Mouse (Mus musculus) hindbrain, embryonic 15.5 days (tissue): ENCODE measurements around the gene Fcgr4. TPM values are rescaled to one million over a fixed set of nuclear protein-coding genes. Genes with fewer than 3 reads are reported as not detected.
"Not testable (repeated sequence)": the region's sequence is repeated elsewhere in the genome, so short reads cannot be mapped to it uniquely, and the experiment has no call there.

Experiments used
- ATAC-seq: fragments of 200-750 bp; cut with Nextera tagmentation; 2 replicates; pipeline ENCODE4 v1.8.0; 2017; ENCODE audit warnings: low read depth, moderate number of reproducible peaks, moderate TSS enrichment; ENCODE audit not compliant: low FRiP score
- H3K27ac ChIP-seq: fragments of 300-500 bp; sonication (generic); replicated peaks from 2 replicates; pipeline ENCODE4 v1.5.1; 2015; ENCODE audit warnings: mild to moderate bottlenecking, inconsistent platforms
- H3K27me3 ChIP-seq: fragments of 300-500 bp; sonication (generic); 2 replicates; pipeline ENCODE4 v1.6.1; 2015; ENCODE audit warnings: control low read depth, inconsistent platforms
- H3K36me3 ChIP-seq: fragments of 300-500 bp; sonication (generic); 2 replicates; pipeline ENCODE4 v1.6.1; 2015; ENCODE audit warnings: control low read depth, inconsistent platforms
- H3K4me1 ChIP-seq: fragments of 300-500 bp; sonication (generic); replicated peaks from 2 replicates; pipeline ENCODE4 v1.6.1; 2015; ENCODE audit warnings: control low read depth, inconsistent platforms
- H3K4me2 ChIP-seq: fragments of 300-500 bp; sonication (generic); 2 replicates; pipeline ENCODE4 v1.6.1; 2015; ENCODE audit warnings: moderate library complexity, mild to moderate bottlenecking, inconsistent platforms
- H3K4me3 ChIP-seq: fragments of 300-500 bp; sonication (generic); 2 replicates; pipeline ENCODE4 v1.5.1; 2015; ENCODE audit warnings: mild to moderate bottlenecking, inconsistent platforms
- H3K9ac ChIP-seq: fragments of 300-500 bp; sonication (generic); 2 replicates; pipeline ENCODE4 v1.6.1; 2015; ENCODE audit warnings: inconsistent platforms
- H3K9me3 ChIP-seq: fragments of 300-500 bp; sonication (generic); 2 replicates; pipeline ENCODE4 v1.6.1; 2016; ENCODE audit warnings: control low read depth, inconsistent platforms
- WGBS: fragments of 180-500 bp; shearing (Covaris S2); methylation state at CpG from one replicate; pipeline ENCODE4 v1.1.7; 2015; 5-methylcytosine and 5-hydroxymethylcytosine counted together
- microRNA-seq: library from miRNA; unstranded; fragments of <30 nt; microRNA quantifications from one replicate; pipeline ENCODE4, GENCODE M21; 2016
- polyA plus RNA-seq: library from polyadenylated mRNA; unstranded; fragments of >200 nt; fragmentation: Nextera tagmentation; extraction: Ambion mirVana; gene quantifications from 2 replicates; pipeline ENCODE4 v1.2.1, GENCODE M21; 2015

The Fcgr4 gene
- polyA plus RNA-seq, 1 experiment from 2014 or later = 0.27 TPM

DNA sequence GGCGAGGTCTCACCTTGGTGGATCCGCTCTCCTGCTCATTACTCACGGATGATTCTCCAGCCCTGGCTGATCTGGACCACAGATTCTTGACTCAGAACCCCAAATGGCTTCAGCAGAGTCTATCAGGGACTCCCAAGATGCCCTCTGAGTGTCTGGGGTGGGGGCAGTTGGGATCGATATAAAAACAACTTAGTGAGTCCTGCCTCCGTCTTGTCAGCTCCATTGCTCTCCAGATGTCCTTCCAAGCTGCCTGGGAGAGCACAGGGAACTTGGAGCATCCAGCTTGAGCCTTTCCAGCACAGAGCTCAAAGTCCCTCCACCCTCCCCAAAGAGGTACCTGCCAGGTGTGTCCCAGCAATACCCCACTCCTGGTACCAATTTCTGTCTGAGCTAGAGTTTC is 57.5 kb downstream of the Fcgr4 start:
- H3K9ac ChIP-seq, H3K4me2 ChIP-seq, H3K4me3 ChIP-seq, H3K4me1 ChIP-seq, H3K27ac ChIP-seq, H3K36me3 ChIP-seq, ATAC-seq, H3K9me3 ChIP-seq: not testable (repeated sequence)
- H3K27me3 ChIP-seq = peaks cover 17% of the 10 kb centered on the region
- 72% methylated on average over 5 of the region's 5 CpGs for WGBS

DNA sequence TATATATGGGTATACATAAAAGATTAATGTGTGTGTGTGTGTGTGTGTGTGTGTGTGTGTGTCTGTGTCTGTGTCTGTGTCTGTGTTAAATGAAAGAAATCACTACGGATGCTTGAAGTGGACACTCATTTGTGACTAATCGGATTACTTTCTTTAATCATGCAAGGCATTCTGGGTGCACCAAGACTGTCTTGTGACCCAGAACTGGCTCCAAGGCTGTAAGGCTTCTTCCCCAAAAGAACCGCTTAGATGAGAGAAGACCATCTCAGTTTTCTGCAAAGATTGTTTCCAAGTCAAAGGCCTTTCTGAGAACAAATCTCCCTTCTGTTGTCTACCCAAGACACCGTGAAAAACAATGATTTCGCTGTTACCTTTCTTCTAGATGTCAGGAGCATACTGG is 58.5 kb downstream of the Fcgr4 start:
- H3K27ac ChIP-seq, H3K36me3 ChIP-seq, H3K4me3 ChIP-seq, H3K4me2 ChIP-seq, H3K9ac ChIP-seq, ATAC-seq, H3K9me3 ChIP-seq, H3K4me1 ChIP-seq: not testable (repeated sequence)
- 39% methylated on average over 5 of the region's 5 CpGs for WGBS
- H3K27me3 ChIP-seq = peaks cover 21% of the 10 kb centered on the region

DNA sequence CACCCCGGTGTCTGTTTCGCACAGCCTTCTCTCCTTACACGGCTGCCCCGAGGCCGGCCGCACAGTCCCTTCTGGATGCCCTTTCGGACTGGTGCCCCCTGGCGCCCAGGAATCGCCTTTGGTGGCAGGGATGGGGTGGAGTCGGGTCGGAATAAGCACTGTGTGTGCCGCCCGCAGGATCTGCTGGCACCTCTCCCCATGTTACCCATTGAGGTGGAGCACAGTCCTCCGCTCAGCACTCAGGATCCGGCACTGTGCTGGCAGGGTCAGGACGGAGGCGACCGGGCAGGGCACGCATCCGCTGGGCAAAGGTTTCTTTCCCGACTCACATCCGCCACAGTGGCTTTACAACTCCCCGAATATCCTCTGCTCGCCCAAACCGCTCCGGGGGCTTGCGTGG is 59.2 kb downstream of the Fcgr4 start:
- not testable (repeated sequence) for H3K9me3 ChIP-seq, H3K9ac ChIP-seq, H3K4me1 ChIP-seq, H3K27ac ChIP-seq, H3K36me3 ChIP-seq
- 3% methylated on average over 19 of the region's 27 CpGs for WGBS
- Histone ChIP-seq H3K27me3 (peaks cover 21% of the 10 kb centered on the region), H3K4me2 (peak overlapping the region; percentile 47), H3K4me3 (peak overlapping the region; percentile 26; the same call in 1 of the 2 replicates)
- ATAC-seq = peak; percentile 29

DNA sequence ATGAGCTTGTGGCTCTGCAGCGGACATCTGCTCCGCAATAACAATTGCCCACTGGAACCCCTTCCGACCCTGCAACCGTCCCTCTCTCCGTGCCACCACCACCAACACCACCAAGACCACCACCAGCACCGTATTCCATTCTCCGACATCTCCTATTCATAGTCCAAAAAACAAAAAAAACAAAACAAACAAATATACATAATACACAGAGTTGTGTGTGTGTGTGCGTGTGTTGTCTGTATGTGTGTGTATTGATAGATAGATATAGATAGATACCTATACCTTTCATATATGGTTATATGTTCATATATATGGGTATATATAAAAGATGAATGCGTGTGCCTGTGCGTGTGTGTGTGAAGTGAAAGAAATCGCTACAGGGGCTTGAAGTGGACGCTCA is 59.7 kb downstream of the Fcgr4 start:
- H3K4me2 ChIP-seq = peak overlapping the region; percentile 47
- H3K4me3 ChIP-seq = peak overlapping the region; percentile 26
- not testable (repeated sequence) for H3K9me3 ChIP-seq, ATAC-seq, H3K27ac ChIP-seq, H3K9ac ChIP-seq, H3K4me1 ChIP-seq, H3K36me3 ChIP-seq
- peaks cover 21% of the 10 kb centered on the region for H3K27me3 ChIP-seq
- 24% methylated on average over 11 of the region's 12 CpGs for WGBS

DNA sequence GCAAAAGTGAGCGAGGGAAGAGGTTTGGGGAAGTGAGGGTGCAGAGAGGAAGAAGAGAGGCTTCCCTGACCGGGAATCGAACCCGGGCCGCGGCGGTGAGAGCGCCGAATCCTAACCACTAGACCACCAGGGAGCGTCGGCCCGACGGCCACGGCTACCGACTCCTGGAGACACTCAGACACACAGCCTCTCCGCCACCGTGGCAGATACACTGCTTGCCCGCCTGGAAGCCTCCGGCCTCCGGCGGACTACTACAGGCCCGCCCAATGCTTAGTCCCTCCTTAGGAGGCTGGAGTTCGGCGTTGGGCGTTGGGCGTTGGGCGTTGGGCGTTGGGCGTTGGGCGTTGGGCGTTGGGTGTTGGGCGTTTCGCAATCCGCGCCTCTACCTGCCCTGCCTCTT is 60.6 kb downstream of the Fcgr4 start:
- not testable (repeated sequence) for H3K4me3 ChIP-seq, H3K36me3 ChIP-seq, H3K9ac ChIP-seq, H3K9me3 ChIP-seq, H3K4me1 ChIP-seq, H3K27ac ChIP-seq
- Histone ChIP-seq H3K27me3 (peaks cover 14% of the 10 kb centered on the region), H3K4me2 (0 out of 2 replicates have a peak overlapping the region, but pooled peaks have one; percentile 23)
- 0% methylated on average over 1 of the region's 35 CpGs for WGBS
- peak; percentile 20; the same call in 1 of the 2 replicates for ATAC-seq

Small RNAs within 50 kb of the gene (microRNA-seq; reads per million reads assigned to microRNA genes)
- gene Gm27552 (not detected), gene Mir6546 (not detected)

Other genes starting within 250 kb of the Fcgr4 start
- 7.3 and 7.6 TPM in 2 replicates for gene Atf6, start 151.1 kb upstream of the Fcgr4 start, polyA plus RNA-seq
- 0.21 and 1.2 TPM in 2 replicates for gene Gm26620, start 133.9 kb upstream of the Fcgr4 start, polyA plus RNA-seq
- gene Dusp12, start 133.4 kb upstream of the Fcgr4 start, polyA plus RNA-seq = 38.4 and 46.0 TPM in 2 replicates
- gene Fcrlb, start 106.0 kb upstream of the Fcgr4 start, polyA plus RNA-seq = 0.85 and 1.4 TPM in 2 replicates
- gene Fcrla, start 91.3 kb upstream of the Fcgr4 start, polyA plus RNA-seq = not detected in 2 replicates
- gene Fcgr2b, start 42.4 kb upstream of the Fcgr4 start, polyA plus RNA-seq = 1.7 and 2.6 TPM in 2 replicates
- gene Fcgr3, start 46.0 kb downstream of the Fcgr4 start, polyA plus RNA-seq = 9.6 and 12.3 TPM in 2 replicates
- gene Cfap126, start 95.0 kb downstream of the Fcgr4 start, polyA plus RNA-seq = 7.7 and 14.1 TPM in 2 replicates
- 290 and 297 TPM in 2 replicates for gene Sdhc, start 131.7 kb downstream of the Fcgr4 start, polyA plus RNA-seq
- gene Mpz, start 131.8 kb downstream of the Fcgr4 start, polyA plus RNA-seq = 4.2 and 7.7 TPM in 2 replicates
- 32.4 and 48.4 TPM in 2 replicates for gene Pcp4l1, start 177.3 kb downstream of the Fcgr4 start, polyA plus RNA-seq
- 0.39 and 0.49 TPM in 2 replicates for gene Nr1i3, start 195.1 kb downstream of the Fcgr4 start, polyA plus RNA-seq
- 55.0 and 55.4 TPM in 2 replicates for gene Tomm40l, start 203.6 kb downstream of the Fcgr4 start, polyA plus RNA-seq
- 6.0 and 6.3 TPM in 2 replicates for gene Apoa2, start 206.1 kb downstream of the Fcgr4 start, polyA plus RNA-seq
- 24.9 and 30.7 TPM in 2 replicates for gene Fcer1g, start 215.4 kb downstream of the Fcgr4 start, polyA plus RNA-seq
- 5.6 and 6.2 TPM in 2 replicates for gene Adamts4, start 231.5 kb downstream of the Fcgr4 start, polyA plus RNA-seq
- gene Ndufs2, start 232.5 kb downstream of the Fcgr4 start, polyA plus RNA-seq = 233 and 245 TPM in 2 replicates